Mouse (Mus musculus): ENCODE data around the gene Rbpj. TPM values are rescaled to one million over a fixed set of nuclear protein-coding genes. Genes with fewer than 3 reads are reported as not detected.
"Not testable (repeated sequence)": the region's sequence is repeated elsewhere in the genome, so short reads cannot be mapped to it uniquely, and the experiment has no call there.

Gene Rbpj
- total RNA-seq, 2 experiments from 2014 or later, result 32.2 to 45.3 TPM

- DNase-seq, result not testable (repeated sequence)
Observed at GRCm38 (mm10) chr5:53673493-53674150, 207.7 kb downstream of the Rbpj start.

GRCm38 (mm10) chr5:53676671-53677070, 210.7 kb downstream of the Rbpj start:
- DNase-seq, result no peak

- DNase-seq, result no peak
Observed at GRCm38 (mm10) chr5:53678036-53678767, 212.2 kb downstream of the Rbpj start.

- no peak for DNase-seq
Observed at GRCm38 (mm10) chr5:53679651-53680050, 213.7 kb downstream of the Rbpj start.

DNA sequence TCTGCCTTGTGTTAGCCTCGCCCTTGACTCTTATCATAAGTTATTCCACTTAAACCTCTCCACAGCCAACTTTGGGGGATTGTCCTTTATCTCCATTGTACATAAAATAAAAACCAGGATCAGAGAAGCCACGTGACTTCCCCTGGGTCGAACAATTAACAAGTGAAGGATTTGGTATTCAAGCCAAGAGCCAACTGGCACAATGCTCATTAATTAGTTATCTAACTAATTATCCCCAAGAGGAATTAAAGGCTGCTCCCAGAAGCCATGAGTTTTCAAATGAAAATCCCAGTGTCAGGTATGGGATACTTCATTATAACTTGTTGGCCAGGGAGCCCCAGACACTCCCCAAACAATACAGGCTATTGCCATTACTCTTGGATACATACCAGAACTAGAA, 218.0 kb downstream of the Rbpj start:
- DNase-seq, result no peak

DNA sequence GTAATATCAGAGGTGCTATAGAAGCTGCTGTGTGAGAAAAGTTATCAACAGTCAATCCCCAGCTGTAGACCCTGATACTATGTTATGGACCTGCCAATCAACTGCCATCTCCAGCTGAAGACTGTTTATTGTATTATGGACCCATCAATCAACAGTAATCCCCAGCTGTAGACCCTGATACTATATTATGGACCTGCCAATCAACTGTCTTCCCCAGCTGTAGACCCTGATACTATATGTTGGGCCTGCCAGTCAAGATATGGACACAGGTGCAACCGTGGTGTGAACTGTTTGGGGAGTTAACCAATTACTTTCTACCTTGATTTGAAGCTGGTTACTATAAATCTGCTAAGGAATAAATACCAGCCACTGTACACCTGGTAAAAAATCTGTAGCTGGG, 218.5 kb downstream of the Rbpj start:
- DNase-seq, result no peak

- DNase-seq, result no peak
Observed at GRCm38 (mm10) chr5:53685623-53686022, 219.7 kb downstream of the Rbpj start.

DNA sequence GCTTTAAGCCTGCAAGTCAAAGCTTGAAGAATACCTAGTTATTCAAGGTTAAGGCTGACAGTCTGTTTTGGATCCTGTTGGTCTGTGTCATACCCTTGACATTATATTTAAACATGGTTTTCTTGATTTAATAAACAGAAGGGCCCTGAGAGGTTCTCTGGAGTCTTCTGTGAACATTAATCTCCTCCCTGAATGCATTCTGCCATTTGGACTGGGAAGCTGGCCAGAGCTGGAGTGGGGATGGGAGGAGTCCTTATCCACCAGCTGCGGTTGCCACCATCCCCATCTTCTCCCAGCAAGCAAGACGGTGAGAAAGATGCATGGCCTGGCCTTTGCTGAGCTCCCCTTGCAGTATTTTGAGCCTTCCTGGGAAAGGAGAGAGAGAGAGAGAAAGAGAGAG, 220.4 kb downstream of the Rbpj start:
- DNase-seq, result no peak

GRCm38 (mm10) chr5:53688326-53688725, 222.4 kb downstream of the Rbpj start:
- no peak for DNase-seq

- DNase-seq, result no peak
Observed at GRCm38 (mm10) chr5:53691577-53691976, 225.6 kb downstream of the Rbpj start.

GRCm38 (mm10) chr5:53692100-53692499, 226.1 kb downstream of the Rbpj start:
- no peak for DNase-seq

DNA sequence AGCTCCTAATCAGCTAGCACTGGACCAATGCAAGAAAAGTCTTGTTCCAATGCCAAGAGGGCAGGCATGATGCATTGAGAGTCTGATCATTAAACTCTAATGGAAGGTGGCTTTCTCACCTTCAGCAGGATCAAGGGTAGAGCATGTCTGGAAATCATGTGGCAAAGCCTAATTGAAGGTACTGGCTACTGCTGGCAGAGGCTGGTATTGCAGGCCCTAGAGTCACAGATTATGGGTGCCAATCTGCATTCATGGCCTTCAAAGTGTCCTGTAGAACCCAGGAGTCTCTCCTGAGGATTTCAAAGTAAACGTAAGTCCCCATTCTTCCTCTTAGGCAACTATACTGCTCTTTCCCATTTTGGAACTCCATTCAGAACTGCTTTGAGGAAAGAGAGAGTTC, 226.7 kb downstream of the Rbpj start:
- no peak for DNase-seq

GRCm38 (mm10) chr5:53696701-53697100, 230.7 kb downstream of the Rbpj start:
- DNase-seq, result no peak

DNA sequence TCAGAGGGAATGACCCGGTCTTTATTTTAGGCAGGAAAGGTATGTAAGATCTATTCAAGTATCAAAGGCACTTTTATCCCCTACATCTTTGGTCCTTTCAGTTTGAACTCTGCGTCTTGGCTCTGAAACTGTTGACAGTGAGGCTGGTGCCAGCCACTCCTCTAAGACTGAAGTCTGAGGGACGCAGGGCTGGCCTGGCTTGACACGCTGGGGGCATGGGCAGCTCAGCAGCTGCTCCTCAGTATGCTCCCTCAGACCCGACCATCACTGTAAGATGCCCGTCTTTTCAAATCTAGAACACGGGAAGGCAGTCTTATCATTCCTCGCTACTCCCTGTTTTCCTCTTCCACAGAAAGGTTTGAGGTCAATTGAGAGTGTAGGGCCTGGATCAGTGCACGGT, 231.8 kb downstream of the Rbpj start:
- DNase-seq, result no peak

DNA sequence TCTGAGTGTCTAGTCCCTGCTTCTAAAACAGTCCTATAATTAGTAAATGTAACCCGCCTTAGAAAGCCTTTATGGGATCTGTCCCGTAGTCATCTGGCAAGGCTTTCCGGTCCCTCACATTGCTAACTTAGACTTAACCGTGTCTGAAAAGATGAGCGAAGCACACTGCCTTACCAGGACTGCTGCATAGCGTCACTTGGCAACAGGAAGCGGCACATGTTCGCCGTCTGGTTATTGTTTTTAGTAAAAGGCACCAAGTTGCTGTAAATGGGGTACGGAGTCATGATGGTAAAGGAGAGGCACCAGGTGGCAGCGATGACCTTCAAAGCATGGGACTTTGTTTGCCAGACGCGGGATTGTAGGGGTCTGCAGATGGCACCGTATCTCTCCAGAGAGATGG, 236.7 kb downstream of the Rbpj start:
- no peak for DNase-seq

Other genes starting within 250 kb of the Rbpj start
- 100 to 1,000 TPM in 1 of 2 experiments, 10 to 100 TPM in 1; 94.9 to 103 TPM for gene Smim20, start 199.1 kb upstream of the Rbpj start, total RNA-seq (2021)
- gene Cckar, start 241.6 kb downstream of the Rbpj start, total RNA-seq (2021), result not detected